Mouse (Mus musculus) liver, adult 2 months (tissue): ENCODE measurements around the gene Pccb.

Experiments
- CTCF ChIP-seq: fragments of 200-500 bp; IDR thresholded peaks from 2 replicates; pipeline ENCODE4 v1.5.1; 2011; ENCODE audit warnings: low read depth, low read length, control low read depth
- POLR2A ChIP-seq: fragments of 200-500 bp; IDR thresholded peaks from 2 replicates; pipeline ENCODE4 v1.6.1; 2011; ENCODE audit warnings: low read length, control low read depth; ENCODE audit not compliant: insufficient read depth; ENCODE audit errors: extremely low read depth

- TF ChIP-seq CTCF (no peak), POLR2A (no peak)
These were observed 30.4 kb upstream of the Pccb start for GRCm38 (mm10) chr9:101065076-101065602.
